Mouse (Mus musculus) liver, adult 2 months (tissue): ENCODE data around the gene Parvb.

Experiments used
- CTCF ChIP-seq: fragments of 200-500 bp; IDR thresholded peaks from 2 replicates; pipeline ENCODE4 v1.5.1; 2011; ENCODE audit warnings: low read depth, low read length, control low read depth
- POLR2A ChIP-seq: fragments of 200-500 bp; IDR thresholded peaks from 2 replicates; pipeline ENCODE4 v1.6.1; 2011; ENCODE audit warnings: low read length, control low read depth; ENCODE audit not compliant: insufficient read depth; ENCODE audit errors: extremely low read depth

- TF ChIP-seq CTCF: no peak
- no peak for TF ChIP-seq POLR2A
Observed at GRCm38 (mm10) chr15:84278091-84278490, 46.2 kb downstream of the Parvb start.
